Mouse (Mus musculus) lung, adult 2 months (tissue): ENCODE data around the gene Dpp6.

Source experiments
- CTCF ChIP-seq: fragments of 200-500 bp; IDR thresholded peaks from 2 replicates; pipeline ENCODE4 v1.5.1; 2011; ENCODE audit warnings: mild to moderate bottlenecking, low read length, control low read depth; ENCODE audit not compliant: insufficient read depth
- POLR2A ChIP-seq: fragments of 200-500 bp; IDR thresholded peaks from 2 replicates; pipeline ENCODE4 v1.6.1; 2011; ENCODE audit warnings: low read depth, mild to moderate bottlenecking, control low read depth, low read length, borderline replicate concordance; ENCODE audit errors: extremely low read depth

GRCm38 (mm10) chr5:27155671-27156070 is 338.7 kb downstream of the Dpp6 start:
- TF ChIP-seq POLR2A (no peak), CTCF (no peak)
